Mouse (Mus musculus): Measurements from ENCODE around the gene Plin5. TPM values are rescaled to one million over a fixed set of nuclear protein-coding genes. Genes with fewer than 3 reads are reported as not detected.

Gene Plin5
- total and polyA plus RNA-seq, 3 experiments = 42.9 to 71.9 (median 59.5) TPM

GRCm38 (mm10) chr17:56133457-56134363 is 16.3 kb upstream of the Plin5 start:
- peak; percentile 80 for DNase-seq

GRCm38 (mm10) chr17:56132661-56133060 is 15.3 kb upstream of the Plin5 start:
- DNase-seq = peak; percentile 69

DNA sequence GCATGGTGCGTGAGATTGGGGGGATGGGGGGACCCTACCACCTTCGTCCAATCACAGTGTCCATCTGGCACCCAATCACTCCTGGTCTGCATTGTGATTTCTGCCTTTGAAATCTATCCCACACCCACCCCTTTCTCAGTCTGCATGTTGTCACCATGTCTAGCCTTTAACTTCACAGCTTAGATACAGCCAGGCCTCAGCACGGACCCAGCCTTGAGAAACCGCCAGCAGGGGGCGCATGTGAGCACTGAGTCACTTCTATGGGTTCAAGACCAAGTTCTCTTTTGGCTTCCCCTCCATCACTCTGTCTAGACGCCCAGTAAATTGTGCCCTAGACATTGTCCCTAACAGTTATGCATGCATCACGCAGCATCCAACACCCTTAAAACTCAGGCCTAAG is 14.4 kb upstream of the Plin5 start:
- peak; percentile 73 for DNase-seq

DNA sequence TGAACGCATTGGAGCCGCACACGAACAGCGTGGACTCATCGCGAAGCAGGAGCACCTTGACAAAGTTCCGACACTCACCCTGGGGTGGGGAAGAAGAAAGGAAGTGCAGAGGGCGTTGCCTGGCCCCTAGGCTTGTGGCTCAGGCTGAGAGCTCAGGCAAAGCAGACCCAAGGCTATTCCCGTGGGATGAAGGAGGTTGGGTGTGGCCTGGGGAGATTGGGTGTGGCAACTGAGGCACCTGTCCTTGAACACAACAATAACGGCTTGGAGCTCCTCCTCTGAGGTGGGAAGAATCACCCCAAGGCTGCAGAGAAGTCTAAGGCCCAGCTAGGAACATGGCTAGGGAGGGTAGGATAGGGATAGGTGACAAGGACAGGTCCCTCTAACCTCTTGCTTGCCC is 13.7 kb upstream of the Plin5 start:
- no peak for DNase-seq

DNA sequence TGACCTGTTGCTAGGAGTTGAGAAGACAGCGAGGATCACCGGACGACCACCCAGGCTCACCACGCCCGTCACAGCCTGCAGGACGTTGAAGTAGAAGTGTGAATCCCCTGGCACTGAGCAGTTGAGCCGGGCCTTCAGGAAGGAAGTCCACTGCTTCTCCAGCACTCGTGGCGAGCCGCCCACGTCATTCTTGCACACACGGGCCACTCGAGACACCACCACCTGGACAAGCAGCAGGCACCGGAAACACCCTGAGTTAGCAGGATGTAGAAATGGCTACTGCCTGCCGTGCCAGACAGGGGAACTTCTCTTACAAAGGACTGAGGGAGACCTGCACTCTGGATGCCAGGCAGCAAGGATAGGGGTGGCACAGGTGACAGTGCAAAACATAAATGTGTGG is 10.8 kb upstream of the Plin5 start:
- DNase-seq = no peak

DNA sequence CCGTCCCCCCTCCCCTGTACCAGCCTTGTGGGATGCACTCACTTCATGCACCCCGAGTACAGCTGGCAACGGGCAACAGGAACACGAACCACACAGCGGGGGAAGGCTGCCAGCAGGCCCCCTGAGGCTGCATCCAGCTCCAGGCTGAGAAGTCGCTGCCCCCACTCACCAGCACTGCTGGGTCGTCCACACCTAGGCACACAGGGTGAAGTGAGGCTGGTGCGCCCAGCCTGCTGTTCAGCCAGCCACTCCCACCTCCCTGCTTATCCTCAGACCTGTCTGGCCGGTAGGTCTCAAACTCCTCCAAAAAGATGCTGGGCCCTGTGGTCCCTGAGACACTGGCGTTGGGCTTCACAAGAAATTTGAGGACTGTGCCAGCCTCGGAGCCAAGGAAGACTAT is 8.8 kb upstream of the Plin5 start:
- DNase-seq = no peak

DNA sequence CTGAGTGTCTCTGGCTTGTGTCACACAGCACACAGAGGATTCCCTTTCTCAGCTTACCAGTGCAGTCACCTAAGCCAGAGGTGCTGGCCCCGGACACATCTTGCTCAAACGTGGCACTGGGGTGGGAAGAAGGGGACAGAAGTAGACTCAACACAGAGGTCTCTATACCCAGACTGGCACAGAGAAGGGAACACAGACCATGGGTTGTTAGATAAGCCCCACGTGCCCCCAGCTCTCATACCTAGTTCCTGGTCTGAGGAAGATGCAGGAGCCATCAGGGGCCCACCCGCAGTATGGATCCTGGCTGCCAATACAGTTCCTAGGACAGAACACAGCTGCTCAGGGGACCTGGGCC is 7.9 kb upstream of the Plin5 start:
- no peak for DNase-seq

GRCm38 (mm10) chr17:56124377-56125275 is 7.2 kb upstream of the Plin5 start:
- peak; percentile 67 for DNase-seq

DNA sequence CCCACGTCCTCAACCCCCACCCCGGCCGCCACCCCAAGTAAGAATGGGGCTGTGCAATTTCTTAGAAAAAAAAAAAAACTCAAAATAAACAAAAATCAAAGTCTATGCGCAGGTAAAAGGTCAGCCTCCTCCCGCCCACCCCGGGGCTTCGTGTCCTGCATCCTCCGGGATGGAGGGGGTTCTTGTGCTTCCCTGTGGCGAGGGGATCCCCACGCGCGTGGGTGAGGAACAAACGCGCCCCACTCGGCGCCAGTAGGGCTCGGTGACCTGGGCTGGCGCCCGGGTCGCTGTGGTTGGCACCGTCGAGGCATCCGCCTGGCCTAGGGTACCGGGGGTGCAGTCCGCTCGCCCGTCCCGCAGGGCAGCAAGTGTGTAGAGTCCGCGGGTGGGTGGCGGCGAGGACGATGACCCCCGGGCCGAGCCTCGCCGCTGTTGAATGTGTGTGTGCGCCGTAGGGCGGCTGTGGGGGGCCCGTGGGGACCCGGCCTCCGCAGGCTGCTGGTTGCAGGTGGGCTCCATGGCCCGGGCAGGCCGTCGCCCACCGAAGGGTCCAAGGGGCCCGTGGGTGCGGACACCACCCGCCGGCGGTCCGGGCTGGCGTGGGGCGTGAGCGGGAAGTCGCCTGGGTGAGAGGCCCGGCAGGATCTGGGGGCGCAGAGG is 6.4 kb upstream of the Plin5 start:
- no peak for DNase-seq

GRCm38 (mm10) chr17:56123161-56123560 is 5.8 kb upstream of the Plin5 start:
- DNase-seq = no peak

DNA sequence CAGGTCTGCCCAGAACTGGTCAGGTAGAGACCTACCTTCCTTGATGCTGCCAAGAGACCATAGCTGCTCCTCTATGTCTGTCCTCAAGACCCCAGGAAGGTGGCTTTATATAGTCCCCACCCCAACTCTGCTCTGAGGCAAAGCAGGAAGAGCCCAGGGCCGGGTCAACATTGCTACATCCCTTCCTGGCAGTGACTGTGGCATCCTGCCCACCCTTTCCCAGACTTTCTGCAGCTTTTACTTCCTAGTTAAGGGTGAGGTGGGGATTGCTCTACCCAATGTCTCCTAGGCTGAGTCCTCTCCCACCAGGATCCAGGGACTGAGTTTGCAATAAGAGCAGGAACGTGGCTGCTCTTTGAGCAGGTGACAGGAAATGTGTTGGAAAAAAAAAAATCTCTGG is 4.4 kb upstream of the Plin5 start, which contains the start of gene Lrg1:
Lrg1 (minus strand) TSS at position 176 of the 400 bp plus-strand sequence.
- DNase-seq = peak; percentile 57

- peak; percentile 90 for DNase-seq
These were observed 2.8 kb upstream of the Plin5 start for GRCm38 (mm10) chr17:56119981-56120880.

GRCm38 (mm10) chr17:56119431-56119830 is 2.0 kb upstream of the Plin5 start:
- peak; percentile 19 for DNase-seq

- DNase-seq = peak; percentile 86
These were observed 1.2 kb downstream of the Plin5 start for GRCm38 (mm10) chr17:56116193-56116592.

DNA sequence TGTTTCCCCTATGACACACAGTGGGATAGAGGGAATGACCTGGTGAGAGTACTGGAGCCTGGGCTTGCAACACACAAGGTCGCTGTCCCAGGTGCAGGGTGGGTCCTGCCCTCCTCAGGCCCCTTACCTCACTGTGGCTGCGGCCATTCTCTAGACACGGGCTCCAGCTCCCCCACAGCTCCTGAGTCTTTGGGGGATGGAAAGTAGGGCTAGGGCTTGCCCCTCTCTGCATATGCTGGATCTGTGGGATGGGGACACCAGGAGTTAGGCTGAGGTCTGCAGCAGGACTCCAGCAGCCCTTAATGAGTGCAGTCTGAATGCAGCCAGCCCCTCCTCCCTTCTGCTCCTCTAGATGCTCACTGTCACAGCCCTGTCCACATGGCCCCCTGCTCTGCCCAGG is 4.7 kb downstream of the Plin5 start:
- no peak for DNase-seq

DNA sequence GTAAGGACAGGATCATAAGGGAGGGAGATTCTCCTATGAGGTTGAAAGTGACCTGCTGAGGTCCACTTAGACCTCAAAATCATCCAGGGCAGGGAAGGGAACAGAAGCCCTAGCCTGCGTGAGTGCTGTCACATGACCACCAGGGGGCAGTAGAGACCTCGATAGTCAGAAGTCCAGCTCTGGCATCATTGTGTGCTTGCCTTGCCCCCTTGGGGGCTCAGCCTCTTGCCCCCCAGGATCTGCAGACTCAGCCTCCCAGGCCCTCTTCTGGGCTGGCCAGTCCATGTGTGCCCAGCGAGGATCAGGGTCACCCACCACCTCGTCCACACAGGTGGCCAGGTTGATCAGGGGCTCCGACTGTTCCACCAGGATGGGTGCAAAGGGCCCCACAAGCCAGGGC is 5.5 kb downstream of the Plin5 start:
- peak; percentile 65 for DNase-seq

- DNase-seq = peak; percentile 55
These were observed 6.4 kb downstream of the Plin5 start for GRCm38 (mm10) chr17:56111021-56111420.

GRCm38 (mm10) chr17:56110571-56110970 is 6.8 kb downstream of the Plin5 start:
- DNase-seq = peak; percentile 68

DNA sequence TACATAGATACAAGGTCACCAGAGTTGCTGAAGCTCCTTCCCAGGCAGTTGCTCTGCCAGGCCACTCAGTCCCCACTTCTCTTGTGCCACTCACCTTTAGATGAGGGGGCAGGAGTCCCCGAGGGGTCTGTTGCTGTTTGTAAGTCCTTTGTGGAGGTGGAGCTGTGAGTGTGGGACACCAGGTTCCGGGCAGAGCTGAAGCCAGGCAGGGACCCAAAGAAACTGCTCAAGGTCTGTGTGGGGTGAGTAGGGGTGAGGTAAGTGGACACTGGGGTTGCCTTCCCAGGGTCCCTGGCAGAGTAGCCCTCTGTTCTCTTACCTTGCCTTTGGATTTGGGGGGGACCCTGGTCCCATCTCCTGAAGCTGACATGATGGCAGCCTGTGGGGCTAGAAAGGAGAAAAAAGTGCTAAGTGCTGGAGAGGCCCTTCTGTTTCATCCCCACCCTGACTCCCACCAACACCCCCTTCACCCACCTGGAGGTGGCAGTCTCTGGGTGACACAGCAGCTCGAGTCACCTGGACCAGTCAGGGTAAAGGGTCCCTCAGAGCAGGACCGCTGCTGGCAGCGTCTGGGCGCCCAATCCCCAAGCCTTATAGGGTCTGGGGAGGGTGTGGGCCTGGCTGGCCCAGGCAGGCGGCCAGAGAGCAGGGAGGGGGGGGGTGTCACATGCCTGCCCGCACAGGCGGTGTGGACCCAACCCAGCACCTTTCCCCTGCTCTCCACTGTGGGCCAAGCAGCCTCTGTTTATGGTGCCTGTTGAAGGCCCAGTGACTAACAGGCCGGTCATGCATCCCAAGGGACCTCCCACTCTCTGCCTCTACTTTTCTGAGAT is 8.0 kb downstream of the Plin5 start, which contains the start of gene Plin4:
Plin4 (minus strand) TSS at position 585 of the 833 bp plus-strand sequence.
- peak; percentile 68 for DNase-seq

Measured in adrenal gland, adult 2 months (tissue).